Mouse (Mus musculus) forebrain, embryonic 10.5 days (tissue): Measurements from ENCODE around the gene Akap10. TPM values are rescaled to one million over a fixed set of nuclear protein-coding genes. Genes with fewer than 3 reads are reported as not detected.

Experiments used
- DNase-seq: peaks from one replicate; pipeline ENCODE4 v3.0.0-alpha.2; 2017; ENCODE audit warnings: low spot score; ENCODE audit errors: extremely low spot score
- H3K27ac ChIP-seq: fragments of 300-500 bp; sonication (generic); 2 replicates; pipeline ENCODE4 v1.5.1; 2016; ENCODE audit warnings: mild to moderate bottlenecking
- H3K27me3 ChIP-seq: fragments of 300-500 bp; sonication (generic); 2 replicates; pipeline ENCODE4 v1.6.1; 2016; ENCODE audit warnings: mild to moderate bottlenecking; ENCODE audit not compliant: poor library complexity, severe bottlenecking
- H3K36me3 ChIP-seq: fragments of 300-500 bp; sonication (generic); replicated peaks from 2 replicates; pipeline ENCODE4 v1.6.1; 2016; ENCODE audit warnings: mild to moderate bottlenecking, moderate library complexity
- H3K4me1 ChIP-seq: fragments of 300-500 bp; sonication (generic); 2 replicates; pipeline ENCODE4 v1.6.1; 2016
- H3K4me3 ChIP-seq: fragments of 300-500 bp; sonication (generic); 2 replicates; pipeline ENCODE4 v1.5.1; 2016; ENCODE audit warnings: mild to moderate bottlenecking, moderate library complexity
- H3K9me3 ChIP-seq: fragments of 300-500 bp; sonication (generic); 2 replicates; pipeline ENCODE4 v1.6.1; 2016; ENCODE audit warnings: mild to moderate bottlenecking, moderate library complexity
- WGBS: fragments of 180-500 bp; shearing (Covaris S2); methylation state at CpG from one replicate; pipeline ENCODE4 v1.1.7; 2016; 5-methylcytosine and 5-hydroxymethylcytosine counted together
- polyA plus RNA-seq: library from polyadenylated mRNA; unstranded; fragments of >200 nt; fragmentation: Nextera tagmentation; extraction: Ambion mirVana; gene quantifications from 2 replicates; pipeline ENCODE4 v1.2.1, GENCODE M21; 2016

Gene Akap10
- polyA plus RNA-seq, 1 experiment from 2014 or later, result 14.7 TPM

GRCm38 (mm10) chr11:61956572-61957295 lies 26.7 kb upstream of the Akap10 start, which contains the start of gene Specc1:
TSS of gene Specc1 (plus strand) at chr11:61956763.
- WGBS, result 1% methylated on average over 58 of the region's 58 CpGs
- no peaks in the 10 kb centered on the region for H3K36me3 ChIP-seq
- H3K27me3 ChIP-seq, result peaks cover 31% of the 10 kb centered on the region
- H3K27ac ChIP-seq, result peak within 1 kb of the TSS; percentile 72
- H3K4me1 ChIP-seq, result peaks cover 11% of the 10 kb centered on the region
- DNase-seq, result peak; percentile 90
- no peaks in the 10 kb centered on the region for H3K9me3 ChIP-seq
- peak within 1 kb of the TSS; percentile 82 for H3K4me3 ChIP-seq

GRCm38 (mm10) chr11:61955951-61956350 lies 25.9 kb upstream of the Akap10 start:
- Histone ChIP-seq H3K27ac (peak overlapping the region; percentile 62; the same call in 1 of the 2 replicates), H3K4me1 (peaks cover 11% of the 10 kb centered on the region), H3K27me3 (peaks cover 31% of the 10 kb centered on the region), H3K4me3 (peak overlapping the region; percentile 82; the same call in 1 of the 2 replicates), H3K36me3 (no peaks in the 10 kb centered on the region), H3K9me3 (no peaks in the 10 kb centered on the region)
- no peak for DNase-seq
- 84% methylated on average over 6 of the region's 6 CpGs for WGBS

GRCm38 (mm10) chr11:61955136-61955535 lies 25.1 kb upstream of the Akap10 start:
- Histone ChIP-seq H3K27ac (no peak overlapping the region), H3K36me3 (no peaks in the 10 kb centered on the region), H3K4me1 (peaks cover 11% of the 10 kb centered on the region), H3K27me3 (peaks cover 31% of the 10 kb centered on the region), H3K4me3 (no peak overlapping the region), H3K9me3 (no peaks in the 10 kb centered on the region)
- WGBS, result 87% methylated on average over 6 of the region's 6 CpGs
- no peak for DNase-seq

- Histone ChIP-seq H3K4me3 (no peak overlapping the region), H3K27ac (no peak overlapping the region), H3K36me3 (no peaks in the 10 kb centered on the region), H3K27me3 (no peaks in the 10 kb centered on the region), H3K9me3 (no peaks in the 10 kb centered on the region), H3K4me1 (no peaks in the 10 kb centered on the region)
- 21% methylated on average over 10 of the region's 10 CpGs for WGBS
- DNase-seq, result peak; percentile 80
Measured at GRCm38 (mm10) chr11:61950632-61951031, 20.6 kb upstream of the Akap10 start.

- no peaks in the 10 kb centered on the region for H3K27me3 ChIP-seq
- whole genome bisulfite sequencing, result 2% methylated on average over 3 of the region's 3 CpGs
Measured at GRCm38 (mm10) chr11:61949315-61949714, 19.3 kb upstream of the Akap10 start.

GRCm38 (mm10) chr11:61946608-61947007 lies 16.6 kb upstream of the Akap10 start:
- H3K27ac ChIP-seq, result no peak overlapping the region
- H3K4me3 ChIP-seq, result no peak overlapping the region
- H3K9me3 ChIP-seq, result no peaks in the 10 kb centered on the region
- WGBS, result 93% methylated on average over 4 of the region's 4 CpGs
- no peaks in the 10 kb centered on the region for H3K36me3 ChIP-seq
- H3K4me1 ChIP-seq, result no peaks in the 10 kb centered on the region
- H3K27me3 ChIP-seq, result no peaks in the 10 kb centered on the region
- DNase-seq, result no peak

More at GRCm38 (mm10) chr11:61949315-61949714, 19.3 kb upstream of the Akap10 start:
- Histone ChIP-seq H3K36me3 (no peaks in the 10 kb centered on the region), H3K9me3 (no peaks in the 10 kb centered on the region), H3K4me3 (no peak overlapping the region), H3K4me1 (no peaks in the 10 kb centered on the region), H3K27ac (no peak overlapping the region)
- peak; percentile 56 for DNase-seq

- Histone ChIP-seq H3K4me3 (no peak overlapping the region), H3K27ac (no peak overlapping the region), H3K9me3 (no peaks in the 10 kb centered on the region), H3K4me1 (no peaks in the 10 kb centered on the region), H3K27me3 (no peaks in the 10 kb centered on the region), H3K36me3 (no peaks in the 10 kb centered on the region)
- WGBS, result 85% methylated on average over 9 of the region's 9 CpGs
- DNase-seq, result no peak
Measured at GRCm38 (mm10) chr11:61944417-61944816, 14.4 kb upstream of the Akap10 start.

GRCm38 (mm10) chr11:61942903-61943302 lies 12.9 kb upstream of the Akap10 start:
- H3K27ac ChIP-seq, result no peak overlapping the region
- H3K9me3 ChIP-seq, result no peaks in the 10 kb centered on the region
- no peak for DNase-seq

GRCm38 (mm10) chr11:61937761-61938160 lies 7.7 kb upstream of the Akap10 start:
- DNase-seq, result no peak
- Histone ChIP-seq H3K36me3 (no peaks in the 10 kb centered on the region), H3K9me3 (no peaks in the 10 kb centered on the region), H3K27me3 (no peaks in the 10 kb centered on the region), H3K4me3 (no peak overlapping the region), H3K4me1 (no peaks in the 10 kb centered on the region), H3K27ac (no peak overlapping the region)
- WGBS, result 87% methylated on average over 1 of the region's 1 CpGs

More at GRCm38 (mm10) chr11:61942903-61943302, 12.9 kb upstream of the Akap10 start:
- Histone ChIP-seq H3K4me1 (no peaks in the 10 kb centered on the region), H3K36me3 (no peaks in the 10 kb centered on the region), H3K27me3 (no peaks in the 10 kb centered on the region), H3K4me3 (no peak overlapping the region)
- 97% methylated on average over 2 of the region's 2 CpGs for WGBS

- H3K4me3 ChIP-seq, result peak overlapping the region; percentile 91
- no peak for DNase-seq
- WGBS, result 21% methylated on average over 11 of the region's 11 CpGs
- H3K4me1 ChIP-seq, result peaks cover 27% of the 10 kb centered on the region
- no peaks in the 10 kb centered on the region for H3K9me3 ChIP-seq
- H3K27ac ChIP-seq, result peak overlapping the region; percentile 98
- peaks cover 12% of the 10 kb centered on the region for H3K36me3 ChIP-seq
- 0 out of 2 replicates have a peak, but pooled peaks cover 5% of the 10 kb centered on the region for H3K27me3 ChIP-seq
Measured at GRCm38 (mm10) chr11:61930640-61931586, 861 bp upstream of the Akap10 start.

GRCm38 (mm10) chr11:61929323-61930097 lies 542 bp downstream of the Akap10 start:
- Histone ChIP-seq H3K4me3 (peak overlapping the region; percentile 91), H3K4me1 (peaks cover 27% of the 10 kb centered on the region), H3K36me3 (peaks cover 12% of the 10 kb centered on the region), H3K27me3 (0 out of 2 replicates have a peak, but pooled peaks cover 5% of the 10 kb centered on the region), H3K9me3 (no peaks in the 10 kb centered on the region), H3K27ac (peak overlapping the region; percentile 98)
- DNase-seq, result no peak
- WGBS, result 3% methylated on average over 47 of the region's 47 CpGs

- Histone ChIP-seq H3K27me3 (no peaks in the 10 kb centered on the region), H3K9me3 (no peaks in the 10 kb centered on the region), H3K4me1 (peaks cover 5% of the 10 kb centered on the region), H3K36me3 (peaks cover 39% of the 10 kb centered on the region), H3K4me3 (no peak overlapping the region), H3K27ac (no peak overlapping the region)
- WGBS, result 93% methylated on average over 1 of the region's 1 CpGs
- DNase-seq, result no peak
Measured at GRCm38 (mm10) chr11:61923309-61923708, 6.7 kb downstream of the Akap10 start.
